Mouse (Mus musculus) thymus, postnatal 14 days (tissue): ENCODE results near the gene Rec114.

Source experiments
- DNase-seq: peaks from one replicate; pipeline ENCODE4 v3.0.0; 2021

The Rec114 gene

DNA sequence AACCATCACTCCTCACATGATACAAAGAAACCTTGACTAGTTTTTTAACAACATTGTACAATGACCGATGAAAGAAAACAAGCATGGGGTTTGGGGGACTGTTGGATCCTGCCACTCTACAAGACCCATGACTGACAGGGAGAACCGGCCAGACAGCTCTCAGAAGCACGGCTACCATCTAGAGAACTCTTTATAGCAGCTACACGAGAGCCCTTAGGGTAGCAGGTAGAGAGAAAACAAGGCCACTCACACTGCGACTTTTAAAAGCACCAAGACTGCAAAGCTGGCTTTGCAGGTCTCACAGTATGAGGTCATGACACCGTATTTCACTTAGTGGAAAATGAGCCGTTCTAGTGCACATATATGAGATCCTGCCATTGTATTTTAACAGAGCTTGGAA, 33.1 kb downstream of the Rec114 start:
- DNase-seq = no peak

DNA sequence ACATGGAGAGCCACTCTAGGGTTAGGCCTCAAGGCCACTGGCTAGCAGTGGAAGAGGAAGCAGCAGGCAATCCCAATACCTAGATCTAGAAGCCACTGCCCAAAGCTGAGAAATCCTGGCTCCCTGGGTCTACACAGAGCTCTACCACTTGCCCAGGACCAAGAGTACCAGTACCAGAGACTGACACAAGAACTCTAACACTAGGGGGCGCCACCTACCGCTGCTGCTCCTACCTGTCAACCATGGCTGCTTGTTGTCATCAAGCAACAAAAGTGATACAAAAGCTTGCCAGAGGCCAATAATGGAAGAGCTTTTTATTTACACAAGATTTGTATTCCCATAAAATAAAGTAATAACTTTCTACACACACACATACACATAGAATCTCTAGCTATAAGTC, 33.8 kb downstream of the Rec114 start:
- peak; percentile 76 for DNase-seq

- no peak for DNase-seq
Observed at GRCm38 (mm10) chr9:58707796-58708195, 36.0 kb downstream of the Rec114 start.

DNA sequence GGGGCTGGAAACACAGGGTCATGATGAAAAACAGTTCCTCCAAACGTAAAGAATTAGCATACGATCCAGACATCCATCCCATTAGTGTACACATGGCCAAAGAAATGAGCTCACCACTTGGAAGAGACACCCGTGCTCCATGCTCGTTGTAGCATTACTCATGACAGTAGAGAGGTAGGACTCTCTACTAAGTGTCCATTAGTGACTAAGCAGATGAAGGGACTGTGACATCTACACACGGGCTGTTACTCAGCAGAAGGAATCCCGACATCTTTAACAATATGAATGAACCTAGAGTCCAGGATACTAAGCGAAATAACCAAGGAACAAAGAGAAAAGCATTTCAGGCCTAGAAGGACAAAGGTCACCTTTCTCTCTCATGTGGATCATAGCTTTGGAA, 37.7 kb downstream of the Rec114 start:
- no peak for DNase-seq

DNA sequence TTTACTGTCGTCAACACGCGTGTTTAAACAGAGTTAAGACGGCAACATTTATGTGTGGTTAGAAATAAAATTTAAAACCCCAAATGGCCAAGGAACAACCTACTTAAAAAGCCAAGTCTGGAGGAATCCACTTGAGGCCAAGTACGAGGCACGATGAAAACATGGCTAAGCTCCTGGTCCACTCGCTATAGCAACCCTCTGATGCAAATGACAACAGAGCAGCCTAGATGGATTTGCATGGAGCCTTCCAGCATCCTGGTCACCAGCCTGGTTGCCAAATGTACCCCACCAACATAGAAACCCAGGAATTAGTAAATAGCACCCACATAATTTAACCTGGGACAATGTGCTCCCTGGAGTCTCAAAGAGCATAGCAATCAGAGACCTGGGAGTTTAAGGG, 40.0 kb downstream of the Rec114 start:
- no peak for DNase-seq

GRCm38 (mm10) chr9:58701751-58702150, 42.0 kb downstream of the Rec114 start:
- DNase-seq = no peak

- no peak for DNase-seq
Observed at GRCm38 (mm10) chr9:58698486-58698885, 45.3 kb downstream of the Rec114 start.

DNA sequence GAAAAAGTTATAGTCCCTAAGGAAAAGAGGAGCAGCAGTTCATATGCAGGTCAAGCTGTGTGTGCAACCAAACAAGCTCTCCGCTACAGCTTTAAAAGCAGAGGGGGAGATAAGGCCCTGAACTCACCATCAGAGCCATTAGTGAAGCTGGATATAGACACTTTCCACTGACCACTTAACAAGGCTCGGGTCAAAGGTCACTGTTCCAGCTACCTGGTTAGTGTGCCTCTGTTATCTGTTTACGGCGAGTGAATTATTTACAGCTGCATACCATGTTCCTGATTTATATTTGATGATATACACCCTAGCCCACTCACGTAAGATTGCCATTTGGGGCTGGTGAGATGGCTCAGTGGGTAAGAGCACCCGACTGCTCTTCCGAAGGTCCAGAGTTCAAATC, 52.3 kb downstream of the Rec114 start:
- DNase-seq = no peak

GRCm38 (mm10) chr9:58690701-58691100, 53.1 kb downstream of the Rec114 start:
- no peak for DNase-seq

DNA sequence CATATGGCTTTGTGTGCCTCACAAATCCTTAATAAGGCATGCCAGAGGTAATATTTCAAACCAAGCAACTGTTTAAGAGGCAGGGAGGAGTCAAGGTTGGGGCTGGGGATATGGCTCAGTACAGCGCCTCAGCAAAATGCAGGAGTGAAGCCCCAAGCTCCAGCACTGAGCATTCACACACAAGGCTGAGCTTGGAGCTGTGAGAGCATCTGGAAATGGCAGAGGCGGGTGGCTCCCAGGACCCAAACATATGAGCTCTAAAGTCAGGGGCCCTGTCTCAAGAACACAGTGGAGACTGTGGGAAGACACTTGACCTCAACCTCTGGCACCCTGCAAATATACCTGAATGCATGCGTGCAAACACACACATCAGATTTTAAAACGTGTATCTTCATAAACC, 55.7 kb downstream of the Rec114 start:
- DNase-seq = no peak

DNA sequence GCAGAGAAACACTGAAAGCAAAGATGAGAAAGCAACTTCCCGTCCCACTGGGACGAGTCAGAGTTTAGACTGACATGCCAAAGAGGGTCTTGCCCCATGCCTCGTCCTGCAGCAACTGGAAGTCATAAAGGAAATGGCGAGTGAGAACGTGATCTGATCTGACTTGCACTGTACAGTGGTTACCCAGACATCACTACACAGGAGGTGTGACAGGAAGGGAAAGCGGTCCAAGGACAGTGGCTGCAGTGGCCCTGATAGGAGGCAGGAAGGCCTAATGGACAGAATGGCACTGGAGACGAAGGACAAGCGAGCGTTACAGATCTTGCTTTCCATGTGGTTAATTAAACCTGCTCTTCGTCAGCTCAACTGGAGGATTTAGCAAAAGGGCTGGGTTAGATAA, 58.5 kb downstream of the Rec114 start:
- no peak for DNase-seq

GRCm38 (mm10) chr9:58683372-58683771, 60.4 kb downstream of the Rec114 start:
- no peak for DNase-seq

- DNase-seq = no peak
Observed at GRCm38 (mm10) chr9:58682106-58682505, 61.7 kb downstream of the Rec114 start.

GRCm38 (mm10) chr9:58681411-58681810, 62.4 kb downstream of the Rec114 start:
- no peak for DNase-seq

- DNase-seq = no peak
Observed at GRCm38 (mm10) chr9:58675371-58675770, 68.4 kb downstream of the Rec114 start.

DNA sequence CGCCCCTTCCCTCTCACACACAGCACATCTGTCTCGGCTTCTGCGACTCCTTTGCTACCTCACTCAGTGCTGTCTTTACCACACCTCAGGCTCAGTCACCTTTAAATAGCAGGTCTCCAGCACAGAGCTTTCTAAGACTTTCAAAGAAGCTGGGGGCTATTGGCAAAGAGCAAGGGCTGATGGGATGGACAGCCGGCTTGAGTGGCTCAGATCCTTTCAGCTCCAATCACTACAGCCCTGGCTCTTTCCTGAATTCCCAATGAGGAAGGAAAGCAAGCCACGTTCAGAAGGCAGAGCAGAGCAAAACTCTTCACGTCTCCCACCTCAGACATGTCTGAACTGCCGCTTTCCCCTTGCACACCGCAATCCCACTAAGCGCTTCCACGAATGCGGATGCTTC, 69.0 kb downstream of the Rec114 start:
- DNase-seq = no peak

DNA sequence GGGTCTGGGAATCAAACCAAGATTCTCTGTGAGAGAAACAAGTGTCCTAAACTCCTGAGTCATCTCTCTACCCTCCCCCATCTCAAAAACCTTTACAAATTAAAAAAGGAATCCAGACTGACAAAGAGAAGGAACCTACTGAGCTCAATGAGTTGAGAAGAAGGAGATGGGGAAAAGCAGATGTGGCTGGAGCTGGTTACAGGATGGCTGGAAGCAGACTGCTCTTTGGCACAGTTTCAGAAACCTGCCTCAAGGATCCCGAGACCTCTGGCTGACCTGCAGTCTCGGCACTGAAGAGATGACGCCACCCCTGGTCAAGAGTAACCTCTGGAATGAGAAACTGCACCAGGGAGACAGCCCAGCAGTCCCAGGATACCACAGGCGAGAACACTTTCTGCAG, 71.3 kb downstream of the Rec114 start:
- no peak for DNase-seq

GRCm38 (mm10) chr9:58669819-58670218, 73.9 kb downstream of the Rec114 start:
- no peak for DNase-seq

- no peak for DNase-seq
Observed at GRCm38 (mm10) chr9:58669071-58669470, 74.7 kb downstream of the Rec114 start.

DNA sequence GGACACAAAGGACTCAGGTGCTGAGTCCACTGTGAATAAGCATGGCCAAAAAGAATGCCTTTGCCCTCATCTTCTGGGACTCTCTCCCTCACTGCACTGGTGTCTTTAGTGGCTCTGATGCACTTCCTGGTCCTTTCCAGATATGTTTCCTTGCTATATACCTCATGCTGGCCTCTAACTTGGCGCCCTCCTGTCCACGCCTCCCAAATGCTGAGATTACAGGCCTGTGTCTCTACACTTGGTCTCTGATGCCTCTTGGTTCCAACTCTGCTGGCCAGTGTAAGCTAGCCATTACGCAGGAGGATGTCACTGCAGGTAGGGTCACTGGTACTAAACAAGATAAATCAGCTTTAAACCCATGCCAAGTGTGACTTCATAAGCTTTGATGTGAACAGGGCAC, 75.6 kb downstream of the Rec114 start:
- no peak for DNase-seq

- DNase-seq = no peak
Observed at GRCm38 (mm10) chr9:58667244-58667643, 76.5 kb downstream of the Rec114 start.

DNA sequence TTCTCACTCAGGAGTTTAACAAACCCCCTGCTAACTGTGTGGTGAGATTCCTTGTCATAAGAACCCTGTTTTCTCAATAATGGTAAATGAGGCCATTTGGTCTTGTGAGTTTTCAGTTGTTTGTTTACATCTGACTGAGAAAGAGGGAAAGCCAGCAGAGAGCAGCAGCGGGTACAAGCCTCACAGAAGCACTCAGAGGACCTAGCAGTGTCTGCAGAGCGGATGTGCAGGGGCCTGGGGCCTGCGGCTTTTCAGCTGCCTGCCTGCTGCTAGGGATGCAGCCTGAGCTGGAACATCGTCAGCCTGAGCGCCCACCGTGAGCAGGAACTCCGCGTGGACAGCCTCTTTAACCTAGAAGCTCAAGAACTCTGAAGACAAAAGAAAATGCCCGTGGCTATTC, 77.6 kb downstream of the Rec114 start:
- no peak for DNase-seq

DNA sequence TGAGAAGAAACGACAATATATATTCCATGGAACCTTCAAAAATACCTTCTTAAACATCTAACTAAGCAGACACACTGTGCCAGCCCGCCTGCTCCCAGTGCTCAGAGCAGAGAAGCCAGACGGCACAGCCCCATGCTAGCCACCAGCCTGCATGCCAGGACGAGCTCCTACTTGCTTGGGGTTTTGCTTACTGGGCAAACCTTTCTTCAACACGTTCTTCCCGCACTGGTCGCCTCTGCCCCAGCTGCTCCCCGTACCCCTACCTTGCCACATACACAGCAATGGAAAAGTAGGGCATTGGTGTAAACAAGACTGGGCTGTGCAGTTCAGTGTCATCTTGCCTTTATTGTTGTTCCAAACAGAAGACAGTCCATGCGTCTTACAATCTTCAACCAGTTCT, 78.3 kb downstream of the Rec114 start:
- DNase-seq = no peak

DNA sequence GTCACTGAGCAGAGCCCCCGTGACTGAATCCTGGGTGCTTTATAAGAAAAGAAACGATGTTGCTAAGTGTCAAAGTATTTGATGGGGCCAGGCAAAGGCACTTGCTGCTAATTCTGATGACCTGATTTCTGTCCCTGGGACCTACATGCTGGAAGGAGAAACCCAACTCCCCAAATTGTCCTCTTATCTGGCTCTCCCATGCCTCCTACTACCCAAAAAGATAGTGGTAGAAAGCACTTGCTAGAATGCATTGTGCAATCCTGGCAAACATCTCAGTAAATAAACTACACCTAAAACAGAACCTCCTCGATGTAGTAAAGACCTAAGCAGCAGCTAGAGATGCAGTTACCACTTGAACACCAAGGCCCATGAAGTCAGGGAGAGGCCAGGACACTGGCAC, 81.0 kb downstream of the Rec114 start:
- DNase-seq = no peak

DNA sequence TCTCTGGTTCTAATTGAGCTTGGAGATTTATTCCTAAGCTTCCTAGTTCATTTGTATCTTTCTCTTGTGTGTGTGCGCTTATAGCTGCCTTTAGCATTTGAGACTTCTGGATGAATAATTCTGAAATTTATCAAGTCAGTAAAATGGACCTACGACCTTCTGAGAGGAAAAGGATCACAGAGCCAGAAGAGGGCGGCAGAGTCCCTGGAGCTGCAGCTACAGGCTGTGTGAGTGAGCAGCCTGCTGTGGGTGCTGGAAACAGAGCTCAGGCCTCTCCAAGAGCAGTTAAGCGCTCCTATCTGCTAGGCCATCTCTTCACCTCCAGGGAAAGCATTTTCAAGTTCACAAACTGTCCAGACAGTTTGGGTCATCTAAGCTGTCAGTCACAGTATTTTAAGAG, 81.8 kb downstream of the Rec114 start:
- DNase-seq = no peak

- no peak for DNase-seq
Observed at GRCm38 (mm10) chr9:58660673-58661072, 83.1 kb downstream of the Rec114 start.
